Mouse (Mus musculus): ENCODE results near the gene Nap1l4. TPM values are rescaled to one million over a fixed set of nuclear protein-coding genes. Genes with fewer than 3 reads are reported as not detected.
"Not testable (repeated sequence)": the region's sequence is repeated elsewhere in the genome, so short reads cannot be mapped to it uniquely, and the experiment has no call there.

Nap1l4 gene
- polyA plus RNA-seq, 1 experiment from 2014 or later: 151 TPM

- H3K27me3 ChIP-seq (ENCODE audit: control insufficient read depth, insufficient read depth, low read length); H3K4me2 ChIP-seq (replicated peaks); H3K9ac ChIP-seq; H3K9me3 ChIP-seq (ENCODE audit: control insufficient read depth, low read length); H3K4me3 ChIP-seq (replicated peaks; ENCODE audit: low read length); DNase-seq (ENCODE audit: low spot score); H3K27ac ChIP-seq; ATAC-seq (ENCODE audit: low FRiP score); H3K4me1 ChIP-seq (replicated peaks; ENCODE audit: control insufficient read depth, insufficient read depth, low read length): not testable (repeated sequence)
- WGBS: 96% methylated on average over 6 of the region's 6 CpGs
- H3K36me3 ChIP-seq (replicated peaks; ENCODE audit: control insufficient read depth, insufficient read depth): peaks cover 61% of the 10 kb centered on the region
These were observed 10.7 kb downstream of the Nap1l4 start for GRCm38 (mm10) chr7:143538229-143538628.

DNA sequence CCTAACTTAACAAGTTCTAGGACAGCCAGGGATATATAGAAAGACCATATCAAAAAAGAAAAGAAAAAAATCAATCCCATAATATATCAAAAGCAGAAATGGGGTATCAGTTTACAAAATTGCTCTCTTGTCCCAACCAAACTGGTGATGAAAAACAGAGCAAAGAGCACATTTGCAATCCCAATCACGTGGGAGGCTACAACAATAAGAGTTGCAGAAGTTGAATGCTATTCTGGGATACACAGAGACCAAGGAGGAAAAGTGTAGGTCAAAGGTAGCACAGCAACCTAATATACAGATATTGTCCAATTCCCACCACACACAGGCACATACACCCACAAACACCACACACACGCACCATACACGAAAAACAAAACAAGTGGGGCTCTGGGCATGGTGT, 12.7 kb downstream of the Nap1l4 start:
- no peaks in the 10 kb centered on the region for H3K27me3 ChIP-seq (ENCODE audit: control insufficient read depth, insufficient read depth, low read length)
- H3K9ac ChIP-seq: no peak overlapping the region
- ATAC-seq (ENCODE audit: low FRiP score): no peak
- no peak overlapping the region for H3K4me3 ChIP-seq (replicated peaks; ENCODE audit: low read length)
- no peaks in the 10 kb centered on the region for H3K4me1 ChIP-seq (replicated peaks; ENCODE audit: control insufficient read depth, insufficient read depth, low read length)
- H3K4me2 ChIP-seq (replicated peaks): no peak overlapping the region
- H3K27ac ChIP-seq: no peak overlapping the region
- peaks cover 81% of the 10 kb centered on the region for H3K36me3 ChIP-seq (replicated peaks; ENCODE audit: control insufficient read depth, insufficient read depth)
- WGBS: 94% methylated on average over 3 of the region's 3 CpGs
- no peaks in the 10 kb centered on the region for H3K9me3 ChIP-seq (ENCODE audit: control insufficient read depth, low read length)
- DNase-seq (ENCODE audit: low spot score): no peak

DNA sequence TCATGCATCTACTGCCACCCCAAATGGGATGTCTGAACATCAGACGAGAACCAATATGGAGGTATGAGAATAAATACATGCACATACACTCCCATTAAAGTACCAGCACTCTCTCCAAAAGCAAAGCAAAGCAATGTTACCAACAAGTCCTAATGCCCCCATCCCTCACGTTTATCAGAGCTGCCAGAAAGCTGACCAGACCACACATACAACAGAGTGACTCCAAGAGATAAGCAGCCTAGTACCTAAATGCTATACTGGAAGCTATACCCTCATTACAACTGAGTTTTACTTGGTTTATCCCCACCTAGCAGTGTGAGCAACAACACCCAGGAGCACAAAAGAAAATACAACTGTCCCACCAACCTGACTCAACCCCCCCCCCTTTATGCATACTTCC, 15.6 kb downstream of the Nap1l4 start:
- no peak overlapping the region for H3K9ac ChIP-seq
- no peak for DNase-seq (ENCODE audit: low spot score)
- no peaks in the 10 kb centered on the region for H3K9me3 ChIP-seq (ENCODE audit: control insufficient read depth, low read length)
- H3K4me3 ChIP-seq (replicated peaks; ENCODE audit: low read length): no peak overlapping the region
- no peak overlapping the region for H3K27ac ChIP-seq
- no peak overlapping the region for H3K4me2 ChIP-seq (replicated peaks)
- WGBS: 77% methylated on average over 2 of the region's 2 CpGs
- H3K27me3 ChIP-seq (ENCODE audit: control insufficient read depth, insufficient read depth, low read length): no peaks in the 10 kb centered on the region
- no peaks in the 10 kb centered on the region for H3K4me1 ChIP-seq (replicated peaks; ENCODE audit: control insufficient read depth, insufficient read depth, low read length)
- H3K36me3 ChIP-seq (replicated peaks; ENCODE audit: control insufficient read depth, insufficient read depth): peaks cover 100% of the 10 kb centered on the region
- ATAC-seq (ENCODE audit: low FRiP score): no peak

GRCm38 (mm10) chr7:143532410-143532809, 16.5 kb downstream of the Nap1l4 start:
- H3K27me3 ChIP-seq (ENCODE audit: control insufficient read depth, insufficient read depth, low read length): no peaks in the 10 kb centered on the region
- H3K4me1 ChIP-seq (replicated peaks; ENCODE audit: control insufficient read depth, insufficient read depth, low read length): no peaks in the 10 kb centered on the region
- 67% methylated on average over 1 of the region's 1 CpGs for whole genome bisulfite sequencing
- no peaks in the 10 kb centered on the region for H3K9me3 ChIP-seq (ENCODE audit: control insufficient read depth, low read length)
- no peak for DNase-seq (ENCODE audit: low spot score)
- no peak overlapping the region for H3K4me2 ChIP-seq (replicated peaks)
- peaks cover 100% of the 10 kb centered on the region for H3K36me3 ChIP-seq (replicated peaks; ENCODE audit: control insufficient read depth, insufficient read depth)
- ATAC-seq (ENCODE audit: low FRiP score): no peak
- no peak overlapping the region for H3K27ac ChIP-seq
- H3K4me3 ChIP-seq (replicated peaks; ENCODE audit: low read length): no peak overlapping the region
- H3K9ac ChIP-seq: no peak overlapping the region

DNA sequence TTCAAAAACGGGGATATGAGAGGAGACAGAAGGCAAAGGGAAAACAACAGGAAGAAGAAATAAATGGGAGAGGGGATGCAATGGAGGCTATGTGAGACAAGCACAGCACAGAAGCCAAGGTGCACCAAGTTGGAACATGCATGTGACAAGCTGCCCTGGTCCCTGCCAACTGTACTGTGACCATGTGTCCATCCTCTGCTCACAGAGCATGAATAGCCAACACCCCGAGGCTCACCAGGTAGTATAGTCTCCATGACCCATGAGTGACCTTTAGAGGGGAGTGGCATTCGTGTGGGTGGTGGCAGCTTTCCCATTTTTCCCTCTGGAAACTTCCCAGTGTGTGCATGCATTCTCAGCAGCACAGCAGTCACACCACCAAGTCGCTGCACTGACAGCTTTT, 29.6 kb downstream of the Nap1l4 start:
- no peak for DNase-seq (ENCODE audit: low spot score)

DNA sequence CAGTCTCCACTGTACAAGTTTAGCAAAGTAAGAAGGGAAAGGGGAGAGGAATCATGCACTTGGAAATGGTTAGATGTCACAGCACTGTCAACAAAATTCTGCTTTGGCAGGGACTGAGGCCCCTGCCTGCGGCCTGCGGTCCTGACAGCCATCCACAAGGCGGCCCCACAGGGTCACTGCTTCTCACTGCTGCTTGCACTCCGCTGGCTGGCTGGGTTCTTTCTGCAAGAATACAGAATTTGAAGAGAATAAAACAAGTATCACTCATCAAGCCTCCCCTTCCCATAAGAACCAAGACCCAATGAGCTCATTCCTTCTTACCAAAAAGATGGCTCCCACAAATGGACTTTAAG, 34.5 kb downstream of the Nap1l4 start:
- 94% methylated on average over 4 of the region's 4 CpGs for WGBS
- no peak for ATAC-seq (ENCODE audit: low FRiP score)
- no peak for DNase-seq (ENCODE audit: low spot score)

More for the DNA sequence above, 29.6 kb downstream of the Nap1l4 start:
- Histone ChIP-seq H3K9me3 (ENCODE audit: control insufficient read depth, low read length) (no peaks in the 10 kb centered on the region), H3K27me3 (ENCODE audit: control insufficient read depth, insufficient read depth, low read length) (no peaks in the 10 kb centered on the region), H3K36me3 (replicated peaks; ENCODE audit: control insufficient read depth, insufficient read depth) (peaks cover 99% of the 10 kb centered on the region), H3K9ac (no peak overlapping the region), H3K4me3 (replicated peaks; ENCODE audit: low read length) (no peak overlapping the region), H3K27ac (no peak overlapping the region), H3K4me2 (replicated peaks) (no peak overlapping the region), H3K4me1 (replicated peaks; ENCODE audit: control insufficient read depth, insufficient read depth, low read length) (no peaks in the 10 kb centered on the region)
- ATAC-seq (ENCODE audit: low FRiP score): no peak
- 83% methylated on average over 4 of the region's 4 CpGs for WGBS

DNA sequence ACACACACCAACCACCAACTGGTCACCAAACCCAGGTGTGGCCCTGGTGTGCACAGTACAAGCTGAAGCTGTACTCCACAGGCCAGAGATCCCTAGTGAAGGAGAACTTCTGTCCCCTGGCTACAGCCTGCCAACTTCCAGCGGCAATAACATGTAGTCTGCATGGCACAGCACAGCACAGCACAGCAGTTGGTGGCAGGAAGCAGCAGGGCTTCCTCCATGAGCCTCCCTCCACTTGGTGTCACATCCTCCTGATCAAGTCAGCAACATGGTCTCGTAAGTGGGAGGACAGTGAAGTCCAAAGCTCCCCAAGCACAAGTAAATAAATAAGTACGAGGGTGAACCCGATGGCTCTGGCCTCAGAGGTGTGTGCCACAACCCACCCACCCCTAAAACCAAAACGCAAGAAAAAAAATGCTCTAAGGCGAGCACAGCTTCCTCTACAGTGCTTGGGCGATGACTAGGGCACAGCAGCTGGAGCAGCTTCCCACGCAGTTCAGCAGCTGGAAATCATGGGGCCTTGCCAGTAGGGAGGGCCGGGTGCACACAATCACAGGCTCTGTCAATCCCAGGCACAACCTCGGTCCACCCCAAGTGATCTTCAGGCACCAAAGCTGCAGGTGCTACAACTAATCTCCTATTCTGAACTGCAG, 35.0 kb downstream of the Nap1l4 start:
- Histone ChIP-seq H3K36me3 (replicated peaks; ENCODE audit: control insufficient read depth, insufficient read depth) (peaks cover 66% of the 10 kb centered on the region), H3K9me3 (ENCODE audit: control insufficient read depth, low read length) (no peaks in the 10 kb centered on the region), H3K4me2 (replicated peaks) (no peak overlapping the region), H3K4me1 (replicated peaks; ENCODE audit: control insufficient read depth, insufficient read depth, low read length) (no peaks in the 10 kb centered on the region), H3K27me3 (ENCODE audit: control insufficient read depth, insufficient read depth, low read length) (no peaks in the 10 kb centered on the region), H3K9ac (no peak overlapping the region), H3K27ac (no peak overlapping the region), H3K4me3 (replicated peaks; ENCODE audit: low read length) (no peak overlapping the region)
- 90% methylated on average over 10 of the region's 10 CpGs for WGBS
- no peak for DNase-seq (ENCODE audit: low spot score)
- no peak for ATAC-seq (ENCODE audit: low FRiP score)

More for the DNA sequence above, 34.5 kb downstream of the Nap1l4 start:
- Histone ChIP-seq H3K4me2 (replicated peaks) (no peak overlapping the region), H3K4me1 (replicated peaks; ENCODE audit: control insufficient read depth, insufficient read depth, low read length) (no peaks in the 10 kb centered on the region), H3K36me3 (replicated peaks; ENCODE audit: control insufficient read depth, insufficient read depth) (peaks cover 71% of the 10 kb centered on the region), H3K27me3 (ENCODE audit: control insufficient read depth, insufficient read depth, low read length) (no peaks in the 10 kb centered on the region), H3K9me3 (ENCODE audit: control insufficient read depth, low read length) (no peaks in the 10 kb centered on the region), H3K9ac (no peak overlapping the region), H3K27ac (no peak overlapping the region), H3K4me3 (replicated peaks; ENCODE audit: low read length) (no peak overlapping the region)

GRCm38 (mm10) chr7:143511335-143511712, 37.6 kb downstream of the Nap1l4 start:
- peaks cover 2% of the 10 kb centered on the region; the same call in 1 of the 2 replicates for H3K27me3 ChIP-seq (ENCODE audit: control insufficient read depth, insufficient read depth, low read length)
- no peak overlapping the region for H3K27ac ChIP-seq
- H3K4me1 ChIP-seq (replicated peaks; ENCODE audit: control insufficient read depth, insufficient read depth, low read length): no peaks in the 10 kb centered on the region
- no peaks in the 10 kb centered on the region for H3K9me3 ChIP-seq (ENCODE audit: control insufficient read depth, low read length)
- ATAC-seq (ENCODE audit: low FRiP score): no peak
- H3K9ac ChIP-seq: no peak overlapping the region
- no peak for DNase-seq (ENCODE audit: low spot score)
- H3K4me2 ChIP-seq (replicated peaks): no peak overlapping the region
- H3K36me3 ChIP-seq (replicated peaks; ENCODE audit: control insufficient read depth, insufficient read depth): peaks cover 40% of the 10 kb centered on the region
- H3K4me3 ChIP-seq (replicated peaks; ENCODE audit: low read length): no peak overlapping the region

DNA sequence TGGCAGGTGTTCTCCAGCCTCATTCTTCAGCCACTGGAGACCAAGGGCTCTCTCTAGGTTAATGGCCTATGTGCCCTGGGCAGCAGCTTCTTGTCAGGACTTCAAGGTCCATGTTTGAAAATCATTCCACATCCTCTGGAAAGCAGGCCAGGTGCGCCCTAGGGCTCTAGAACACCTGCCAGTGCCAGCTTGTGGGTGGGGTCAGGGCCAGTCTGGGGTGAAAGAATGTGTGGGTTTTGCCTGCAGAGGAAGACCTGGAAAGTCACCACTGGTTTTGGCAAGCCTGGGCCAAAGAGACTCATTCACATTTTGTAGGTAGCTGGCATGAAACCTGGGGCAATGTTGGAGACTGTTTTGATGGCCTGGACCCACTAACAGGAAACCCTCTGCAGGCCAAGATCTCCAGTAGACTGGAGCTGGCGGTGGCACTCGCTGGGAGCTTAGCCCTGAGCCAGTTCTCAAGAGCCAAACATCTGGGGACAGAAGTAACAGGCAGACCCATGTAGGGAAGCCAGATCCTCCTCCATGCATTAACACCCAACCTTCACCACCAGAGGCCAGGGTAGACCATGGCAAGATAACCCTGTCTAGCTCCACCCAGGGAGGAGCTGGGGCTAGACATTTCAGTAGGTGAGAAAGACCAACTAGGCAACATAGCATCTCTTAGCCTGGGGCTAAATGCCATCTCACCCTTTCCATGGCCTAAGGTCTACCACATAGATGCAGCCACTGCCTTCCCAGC, 38.1 kb downstream of the Nap1l4 start:
- Histone ChIP-seq H3K27ac (no peak overlapping the region), H3K4me1 (replicated peaks; ENCODE audit: control insufficient read depth, insufficient read depth, low read length) (no peaks in the 10 kb centered on the region), H3K36me3 (replicated peaks; ENCODE audit: control insufficient read depth, insufficient read depth) (peaks cover 35% of the 10 kb centered on the region), H3K4me2 (replicated peaks) (no peak overlapping the region), H3K9ac (no peak overlapping the region), H3K9me3 (ENCODE audit: control insufficient read depth, low read length) (no peaks in the 10 kb centered on the region), H3K27me3 (ENCODE audit: control insufficient read depth, insufficient read depth, low read length) (peaks cover 4% of the 10 kb centered on the region; the same call in 1 of the 2 replicates), H3K4me3 (replicated peaks; ENCODE audit: low read length) (no peak overlapping the region)
- ATAC-seq (ENCODE audit: low FRiP score) (no peak), DNase-seq (ENCODE audit: low spot score) (no peak)
- WGBS: 89% methylated on average over 3 of the region's 3 CpGs

Data from hindbrain, embryonic 14.5 days (tissue).